Mouse (Mus musculus): ENCODE measurements around the gene Cbx1. TPM values are rescaled to one million over a fixed set of nuclear protein-coding genes. Genes with fewer than 3 reads are reported as not detected.

Gene Cbx1
- polyA plus RNA-seq, 2 experiments = 87.8 to 98.9 TPM

GRCm38 (mm10) chr11:96834127-96834526, 45.2 kb downstream of the Cbx1 start:
- no peak for TF ChIP-seq POLR2A (IDR thresholded peaks at IDR 0.05; ENCODE audit: borderline replicate concordance, extremely low read depth, insufficient read depth, insufficient read length)
- Histone ChIP-seq H3K27me3 (ENCODE audit: control insufficient read depth, insufficient read depth, low read length) (no peaks in the 10 kb centered on the region), H3K36me3 (ENCODE audit: control insufficient read depth, insufficient read depth, low read length) (no peaks in the 10 kb centered on the region), H3K4me2 (replicated peaks; ENCODE audit: low read depth, low read length, severe bottlenecking) (no peak overlapping the region), H3K4me3 (replicated peaks; ENCODE audit: low read length) (no peak overlapping the region), H3K9ac (ENCODE audit: low read depth, low read length, severe bottlenecking) (no peak overlapping the region), H3K27ac (replicated peaks; ENCODE audit: low read depth, low read length) (no peak overlapping the region), H3K4me1 (ENCODE audit: control insufficient read depth, insufficient read depth, low read length) (0 out of 2 replicates have a peak, but pooled peaks cover 4% of the 10 kb centered on the region), H3K9me3 (ENCODE audit: control insufficient read depth, low read length) (no peaks in the 10 kb centered on the region)
- ATAC-seq (ENCODE audit: low FRiP score, low read depth) = no peak
- WGBS = 86% methylated on average over 1 of the region's 1 CpGs
- DNase-seq (ENCODE audit: low spot score) = no peak

GRCm38 (mm10) chr11:96837298-96837697, 48.4 kb downstream of the Cbx1 start:
- no peak for ATAC-seq (ENCODE audit: low FRiP score, low read depth)
- TF ChIP-seq POLR2A (IDR thresholded peaks at IDR 0.05; ENCODE audit: borderline replicate concordance, extremely low read depth, insufficient read depth, insufficient read length) = no peak
- 26% methylated on average over 9 of the region's 9 CpGs for WGBS

GRCm38 (mm10) chr11:96838341-96838740, 49.4 kb downstream of the Cbx1 start:
- TF ChIP-seq POLR2A (IDR thresholded peaks at IDR 0.05; ENCODE audit: borderline replicate concordance, extremely low read depth, insufficient read depth, insufficient read length) = no peak
- Histone ChIP-seq H3K4me1 (ENCODE audit: control insufficient read depth, insufficient read depth, low read length) (no peaks in the 10 kb centered on the region), H3K27ac (replicated peaks; ENCODE audit: low read depth, low read length) (no peak overlapping the region), H3K9ac (ENCODE audit: low read depth, low read length, severe bottlenecking) (no peak overlapping the region), H3K9me3 (ENCODE audit: control insufficient read depth, low read length) (no peaks in the 10 kb centered on the region), H3K36me3 (ENCODE audit: control insufficient read depth, insufficient read depth, low read length) (no peaks in the 10 kb centered on the region), H3K4me3 (replicated peaks; ENCODE audit: low read length) (no peak overlapping the region), H3K4me2 (replicated peaks; ENCODE audit: low read depth, low read length, severe bottlenecking) (no peak overlapping the region), H3K27me3 (ENCODE audit: control insufficient read depth, insufficient read depth, low read length) (no peaks in the 10 kb centered on the region)
- DNase-seq (ENCODE audit: low spot score) = no peak
- ATAC-seq (ENCODE audit: low FRiP score, low read depth) = no peak
- WGBS = 53% methylated on average over 4 of the region's 4 CpGs

More at GRCm38 (mm10) chr11:96837298-96837697, 48.4 kb downstream of the Cbx1 start:
- Histone ChIP-seq H3K4me1 (ENCODE audit: control insufficient read depth, insufficient read depth, low read length) (no peaks in the 10 kb centered on the region), H3K27me3 (ENCODE audit: control insufficient read depth, insufficient read depth, low read length) (no peaks in the 10 kb centered on the region), H3K27ac (replicated peaks; ENCODE audit: low read depth, low read length) (no peak overlapping the region), H3K9me3 (ENCODE audit: control insufficient read depth, low read length) (no peaks in the 10 kb centered on the region), H3K4me2 (replicated peaks; ENCODE audit: low read depth, low read length, severe bottlenecking) (no peak overlapping the region), H3K36me3 (ENCODE audit: control insufficient read depth, insufficient read depth, low read length) (no peaks in the 10 kb centered on the region), H3K4me3 (replicated peaks; ENCODE audit: low read length) (no peak overlapping the region), H3K9ac (ENCODE audit: low read depth, low read length, severe bottlenecking) (no peak overlapping the region)
- DNase-seq (ENCODE audit: low spot score) = no peak

GRCm38 (mm10) chr11:96839428-96839827, 50.5 kb downstream of the Cbx1 start:
- no peak for DNase-seq (ENCODE audit: low spot score)
- Histone ChIP-seq H3K27ac (replicated peaks; ENCODE audit: low read depth, low read length) (no peak overlapping the region), H3K9ac (ENCODE audit: low read depth, low read length, severe bottlenecking) (no peak overlapping the region), H3K4me3 (replicated peaks; ENCODE audit: low read length) (no peak overlapping the region), H3K27me3 (ENCODE audit: control insufficient read depth, insufficient read depth, low read length) (no peaks in the 10 kb centered on the region), H3K36me3 (ENCODE audit: control insufficient read depth, insufficient read depth, low read length) (no peaks in the 10 kb centered on the region), H3K4me2 (replicated peaks; ENCODE audit: low read depth, low read length, severe bottlenecking) (no peak overlapping the region), H3K9me3 (ENCODE audit: control insufficient read depth, low read length) (no peaks in the 10 kb centered on the region), H3K4me1 (ENCODE audit: control insufficient read depth, insufficient read depth, low read length) (no peaks in the 10 kb centered on the region)
- WGBS = 84% methylated on average over 7 of the region's 7 CpGs
- TF ChIP-seq POLR2A (IDR thresholded peaks at IDR 0.05; ENCODE audit: borderline replicate concordance, extremely low read depth, insufficient read depth, insufficient read length) = no peak
- ATAC-seq (ENCODE audit: low FRiP score, low read depth) = no peak

GRCm38 (mm10) chr11:96839877-96840276, 51.0 kb downstream of the Cbx1 start:
- TF ChIP-seq POLR2A (IDR thresholded peaks at IDR 0.05; ENCODE audit: borderline replicate concordance, extremely low read depth, insufficient read depth, insufficient read length) = no peak
- no peaks in the 10 kb centered on the region for H3K36me3 ChIP-seq (ENCODE audit: control insufficient read depth, insufficient read depth, low read length)
- H3K4me2 ChIP-seq (replicated peaks; ENCODE audit: low read depth, low read length, severe bottlenecking) = no peak overlapping the region
- no peak overlapping the region for H3K4me3 ChIP-seq (replicated peaks; ENCODE audit: low read length)
- DNase-seq (ENCODE audit: low spot score) (no peak), ATAC-seq (ENCODE audit: low FRiP score, low read depth) (no peak)
- 74% methylated on average over 3 of the region's 3 CpGs for WGBS
- H3K4me1 ChIP-seq (ENCODE audit: control insufficient read depth, insufficient read depth, low read length) = no peaks in the 10 kb centered on the region
- H3K27ac ChIP-seq (replicated peaks; ENCODE audit: low read depth, low read length) = no peak overlapping the region
- H3K27me3 ChIP-seq (ENCODE audit: control insufficient read depth, insufficient read depth, low read length) = no peaks in the 10 kb centered on the region
- H3K9ac ChIP-seq (ENCODE audit: low read depth, low read length, severe bottlenecking) = no peak overlapping the region
- no peaks in the 10 kb centered on the region for H3K9me3 ChIP-seq (ENCODE audit: control insufficient read depth, low read length)

GRCm38 (mm10) chr11:96840290-96840689, 51.4 kb downstream of the Cbx1 start:
- H3K27ac ChIP-seq (replicated peaks; ENCODE audit: low read depth, low read length) = no peak overlapping the region
- no peak overlapping the region for H3K4me2 ChIP-seq (replicated peaks; ENCODE audit: low read depth, low read length, severe bottlenecking)
- WGBS = 37% methylated on average over 8 of the region's 8 CpGs

More at GRCm38 (mm10) chr11:96840290-96840689, 51.4 kb downstream of the Cbx1 start:
- no peak for TF ChIP-seq POLR2A (IDR thresholded peaks at IDR 0.05; ENCODE audit: borderline replicate concordance, extremely low read depth, insufficient read depth, insufficient read length)
- no peaks in the 10 kb centered on the region for H3K4me1 ChIP-seq (ENCODE audit: control insufficient read depth, insufficient read depth, low read length)
- H3K4me3 ChIP-seq (replicated peaks; ENCODE audit: low read length) = no peak overlapping the region
- no peak overlapping the region for H3K9ac ChIP-seq (ENCODE audit: low read depth, low read length, severe bottlenecking)
- no peak for ATAC-seq (ENCODE audit: low FRiP score, low read depth)
- H3K9me3 ChIP-seq (ENCODE audit: control insufficient read depth, low read length) = no peaks in the 10 kb centered on the region
- no peaks in the 10 kb centered on the region for H3K36me3 ChIP-seq (ENCODE audit: control insufficient read depth, insufficient read depth, low read length)
- no peaks in the 10 kb centered on the region for H3K27me3 ChIP-seq (ENCODE audit: control insufficient read depth, insufficient read depth, low read length)
- DNase-seq (ENCODE audit: low spot score) = no peak
